Mouse (Mus musculus) MEL (cell line): Measurements from ENCODE around the gene C1qtnf1.

Experiments used
- CHD2 ChIP-seq: IDR thresholded peaks from 2 replicates; pipeline ENCODE4 v1.6.1; 2011; ENCODE audit warnings: low read length, improper control_type of control experiment
- CTCF ChIP-seq, 3 experiments: IDR thresholded peaks in 2 of 3; conservative IDR thresholded peaks in 1 of 3; 2 replicates each; pipeline ENCODE4 v1.5.1; 2011 to 2012; ENCODE audit warnings: low read length in 3 of 3, low read depth in 2 of 3, mild to moderate bottlenecking in 2 of 3, improper control_type of control experiment in 1 of 3, inconsistent platforms in 1 of 3, mixed read lengths in 1 of 3, moderate library complexity in 1 of 3; ENCODE audit not compliant: control insufficient read depth in 1 of 3, insufficient read depth in 1 of 3, poor library complexity in 1 of 3, severe bottlenecking in 1 of 3
- EP300 ChIP-seq, 2 experiments: IDR thresholded peaks; 2 replicates each; pipeline ENCODE4 v1.6.1; 2011; ENCODE audit warnings: improper control_type of control experiment in 2 of 2, low read length in 2 of 2, low read depth in 1 of 2, mild to moderate bottlenecking in 1 of 2
- GATA1 ChIP-seq: IDR thresholded peaks from 2 replicates; pipeline ENCODE4 v1.6.1; 2011; ENCODE audit warnings: low read depth, low read length, improper control_type of control experiment
- MAX ChIP-seq: IDR thresholded peaks from 2 replicates; pipeline ENCODE4 v1.6.1; 2011; ENCODE audit warnings: low read length, improper control_type of control experiment
- MEF2A ChIP-seq: IDR thresholded peaks from 2 replicates; pipeline ENCODE4 v1.6.1; 2014; ENCODE audit warnings: low read depth, mild to moderate bottlenecking, inconsistent platforms, low read length, improper control_type of control experiment; ENCODE audit not compliant: poor library complexity, insufficient replicate concordance, severe bottlenecking; ENCODE audit errors: extremely low read depth
- MYC ChIP-seq: IDR thresholded peaks from 2 replicates; pipeline ENCODE4 v1.6.1; 2011; ENCODE audit warnings: low read depth, mild to moderate bottlenecking, low read length, improper control_type of control experiment, moderate library complexity
- NRF1 ChIP-seq: IDR thresholded peaks from 2 replicates; pipeline ENCODE4 v1.6.1; 2014; ENCODE audit warnings: low read depth, mild to moderate bottlenecking, inconsistent platforms, low read length, improper control_type of control experiment, moderate library complexity; ENCODE audit not compliant: poor library complexity, insufficient read depth, severe bottlenecking
- POLR2A ChIP-seq, 2 experiments: IDR thresholded peaks; 2 replicates each; pipeline ENCODE4 v1.6.1; 2011 to 2012; ENCODE audit warnings: low read length in 2 of 2, mild to moderate bottlenecking in 2 of 2, control low read depth in 1 of 2, improper control_type of control experiment in 1 of 2, low read depth in 1 of 2, moderate library complexity in 1 of 2; ENCODE audit not compliant: control insufficient read depth in 1 of 2, insufficient read depth in 1 of 2, poor library complexity in 1 of 2
- POLR2AphosphoS2 ChIP-seq: IDR thresholded peaks from 2 replicates; pipeline ENCODE4 v1.6.1; 2011; ENCODE audit warnings: low read length, improper control_type of control experiment
- SIN3A ChIP-seq: IDR thresholded peaks from 2 replicates; pipeline ENCODE4 v1.6.1; 2012; ENCODE audit warnings: low read length, improper control_type of control experiment, inconsistent platforms
- UBTF ChIP-seq: IDR thresholded peaks from 2 replicates; pipeline ENCODE4 v1.6.1; 2012; ENCODE audit warnings: low read depth, mild to moderate bottlenecking, inconsistent platforms, low read length, improper control_type of control experiment, moderate library complexity, borderline replicate concordance; ENCODE audit not compliant: insufficient read depth
- ZMIZ1 ChIP-seq: IDR thresholded peaks from 2 replicates; pipeline ENCODE4 v1.6.1; 2012; ENCODE audit warnings: low read depth, mild to moderate bottlenecking, inconsistent platforms, low read length, improper control_type of control experiment, moderate library complexity
- ZNF384 ChIP-seq: IDR thresholded peaks from 2 replicates; pipeline ENCODE4 v1.6.1; 2012; ENCODE audit warnings: low read depth, mild to moderate bottlenecking, inconsistent platforms, low read length, improper control_type of control experiment

GRCm38 (mm10) chr11:118407318-118407910 lies 20.6 kb upstream of the C1qtnf1 start:
- no peak for TF ChIP-seq EP300 (IDR thresholded peaks at IDR 0.05; ENCODE audit: low read depth in 1 of 2, low read length in 2 of 2)
- TF ChIP-seq POLR2AphosphoS2 = no peak
- TF ChIP-seq CTCF (IDR thresholded peaks at IDR 0.05 in 2 of 3, conservative IDR thresholded peaks at IDR 0.05 in 1 of 3; ENCODE audit: control insufficient read depth in 1 of 3, insufficient read depth in 1 of 3, low read depth in 2 of 3, low read length in 3 of 3, poor library complexity in 1 of 3, severe bottlenecking in 1 of 3) = peak; percentile 14 to 58 (median 44); a peak in 5 of 6 replicates
- TF ChIP-seq POLR2A (IDR thresholded peaks at IDR 0.05; ENCODE audit: control insufficient read depth in 1 of 2, insufficient read depth in 1 of 2, low read depth in 1 of 2, low read length in 2 of 2, poor library complexity in 1 of 2) = no peak
- no peak for TF ChIP-seq NRF1
- no peak for TF ChIP-seq ZMIZ1
- no peak for TF ChIP-seq MAX
- TF ChIP-seq MEF2A = no peak
- no peak for TF ChIP-seq UBTF
- TF ChIP-seq CHD2 = no peak
- TF ChIP-seq ZNF384 = no peak
- no peak for TF ChIP-seq SIN3A
- no peak for TF ChIP-seq GATA1
- no peak for TF ChIP-seq MYC
